Mouse (Mus musculus): ENCODE data around the gene Rnf217.

- TF ChIP-seq CTCF (IDR thresholded peaks at IDR 0.05; ENCODE audit: low read depth), result no peak
- TF ChIP-seq EP300 (IDR thresholded peaks at IDR 0.05; ENCODE audit: low read depth), result no peak
Measured at GRCm38 (mm10) chr10:31535046-31535445, 73.9 kb downstream of the Rnf217 start.
